Mouse (Mus musculus) lung, adult 2 months (tissue): Measurements from ENCODE around the gene Lsm4. TPM values are rescaled to one million over a fixed set of nuclear protein-coding genes. Genes with fewer than 3 reads are reported as not detected.
A peak's percentile ranks its signal among the peaks of the same experiment; 100 is the strongest.

Source experiments
- DNase-seq: peaks from one replicate; pipeline ENCODE4 v3.0.0; 2022
- H3K4me1 ChIP-seq: fragments of 200-500 bp; 2 replicates; pipeline ENCODE4 v1.6.1; 2011; ENCODE audit warnings: low read length; ENCODE audit not compliant: control insufficient read depth, insufficient read depth
- H3K4me3 ChIP-seq: fragments of 200-500 bp; replicated peaks from 2 replicates; pipeline ENCODE3; 2011; ENCODE audit warnings: low read depth, mild to moderate bottlenecking, control low read depth, low read length; ENCODE audit errors: extremely low read depth
- CTCF ChIP-seq: fragments of 200-500 bp; IDR thresholded peaks from 2 replicates; pipeline ENCODE4 v1.5.1; 2011; ENCODE audit warnings: mild to moderate bottlenecking, low read length, control low read depth; ENCODE audit not compliant: insufficient read depth
- POLR2A ChIP-seq: fragments of 200-500 bp; IDR thresholded peaks from 2 replicates; pipeline ENCODE4 v1.6.1; 2011; ENCODE audit warnings: low read depth, mild to moderate bottlenecking, control low read depth, low read length, borderline replicate concordance; ENCODE audit errors: extremely low read depth
- WGBS: fragments of 180-500 bp; shearing (Covaris S2); methylation state at CpG from one replicate; pipeline ENCODE4 v1.1.7; 2018; 5-methylcytosine and 5-hydroxymethylcytosine counted together
- polyA plus RNA-seq: library from polyadenylated mRNA; depleted of rRNA; stranded (reverse); fragments of >200 nt; gene quantifications from 2 replicates; pipeline ENCODE4 v1.2.3, GENCODE M21; 2012

The Lsm4 gene
- polyA plus RNA-seq, 1 experiment: 75.2 TPM

GRCm38 (mm10) chr8:70634066-70634465 lies 39.0 kb upstream of the Lsm4 start:
- no peak for TF ChIP-seq CTCF
- no peak for TF ChIP-seq POLR2A
- Histone ChIP-seq H3K4me3 (no peak overlapping the region), H3K4me1 (peaks cover 12% of the 10 kb centered on the region)
- WGBS: 14% methylated on average over 6 of the region's 6 CpGs
- peak; percentile 63 for DNase-seq

GRCm38 (mm10) chr8:70635527-70635926 lies 37.5 kb upstream of the Lsm4 start:
- no peak overlapping the region for H3K4me3 ChIP-seq
- H3K4me1 ChIP-seq: peaks cover 9% of the 10 kb centered on the region
- no peak for DNase-seq
- TF ChIP-seq CTCF (no peak), POLR2A (no peak)
- whole genome bisulfite sequencing: 85% methylated on average over 6 of the region's 6 CpGs

- DNase-seq: no peak
- 71% methylated on average over 8 of the region's 8 CpGs for WGBS
- Histone ChIP-seq H3K4me1 (peaks cover 7% of the 10 kb centered on the region), H3K4me3 (no peak overlapping the region)
- TF ChIP-seq POLR2A (no peak), CTCF (no peak)
Measured at GRCm38 (mm10) chr8:70636838-70637237, 36.2 kb upstream of the Lsm4 start.

- Histone ChIP-seq H3K4me1 (peaks cover 7% of the 10 kb centered on the region), H3K4me3 (no peak overlapping the region)
- TF ChIP-seq POLR2A: no peak
- no peak for TF ChIP-seq CTCF
- no peak for DNase-seq
- WGBS: 71% methylated on average over 9 of the region's 9 CpGs
Measured at GRCm38 (mm10) chr8:70638752-70639151, 34.3 kb upstream of the Lsm4 start.

GRCm38 (mm10) chr8:70643019-70643418 lies 30.0 kb upstream of the Lsm4 start:
- peaks cover 5% of the 10 kb centered on the region; the same call in 1 of the 2 replicates for H3K4me1 ChIP-seq
- no peak for TF ChIP-seq POLR2A
- no peak for TF ChIP-seq CTCF
- no peak overlapping the region for H3K4me3 ChIP-seq
- no peak for DNase-seq
- 66% methylated on average over 3 of the region's 3 CpGs for WGBS

GRCm38 (mm10) chr8:70644065-70644464 lies 29.0 kb upstream of the Lsm4 start:
- WGBS: 80% methylated on average over 2 of the region's 2 CpGs
- Histone ChIP-seq H3K4me3 (no peak overlapping the region), H3K4me1 (peaks cover 8% of the 10 kb centered on the region; the same call in 1 of the 2 replicates)
- no peak for DNase-seq
- TF ChIP-seq POLR2A (no peak), CTCF (peak; percentile 16; the same call in 1 of the 2 replicates)

GRCm38 (mm10) chr8:70645501-70646224 lies 27.4 kb upstream of the Lsm4 start:
- peaks cover 8% of the 10 kb centered on the region; the same call in 1 of the 2 replicates for H3K4me1 ChIP-seq
- TF ChIP-seq CTCF: no peak
- TF ChIP-seq POLR2A: 0 out of 2 replicates have a peak, but pooled peaks have one; percentile 5
- H3K4me3 ChIP-seq: no peak overlapping the region
- DNase-seq: no peak
- WGBS: 29% methylated on average over 17 of the region's 17 CpGs

- DNase-seq: no peak
- TF ChIP-seq CTCF (no peak), POLR2A (no peak)
- no peak overlapping the region for H3K4me3 ChIP-seq
- WGBS: 72% methylated on average over 6 of the region's 6 CpGs
- H3K4me1 ChIP-seq: peaks cover 8% of the 10 kb centered on the region; the same call in 1 of the 2 replicates
Measured at GRCm38 (mm10) chr8:70646369-70646768, 26.7 kb upstream of the Lsm4 start.

GRCm38 (mm10) chr8:70646775-70647174 lies 26.3 kb upstream of the Lsm4 start:
- no peak for TF ChIP-seq CTCF
- no peak for TF ChIP-seq POLR2A
- DNase-seq: no peak
- no peak overlapping the region for H3K4me3 ChIP-seq
- H3K4me1 ChIP-seq: peaks cover 8% of the 10 kb centered on the region; the same call in 1 of the 2 replicates

- no peak for TF ChIP-seq CTCF
- no peak for DNase-seq
- H3K4me3 ChIP-seq: no peak overlapping the region
Measured at GRCm38 (mm10) chr8:70647343-70648163, 25.5 kb upstream of the Lsm4 start.

GRCm38 (mm10) chr8:70648164-70648442 lies 24.9 kb upstream of the Lsm4 start:
- no peak for TF ChIP-seq CTCF
- no peak for TF ChIP-seq POLR2A
- H3K4me1 ChIP-seq: peaks cover 8% of the 10 kb centered on the region; the same call in 1 of the 2 replicates
- H3K4me3 ChIP-seq: no peak overlapping the region
- DNase-seq: no peak
- 27% methylated on average over 1 of the region's 1 CpGs for WGBS

More at GRCm38 (mm10) chr8:70647343-70648163, 25.5 kb upstream of the Lsm4 start:
- WGBS: 71% methylated on average over 8 of the region's 8 CpGs
- H3K4me1 ChIP-seq: peaks cover 8% of the 10 kb centered on the region; the same call in 1 of the 2 replicates
